Mouse (Mus musculus): ENCODE data around the gene Fyn.

The Fyn gene

GRCm38 (mm10) chr10:39441636-39442035, 73.0 kb downstream of the Fyn start:
- in situ Hi-C loops (cut with MboI, MseI): no loop called here

GRCm38 (mm10) chr10:39443122-39443521, 74.5 kb downstream of the Fyn start:
- in situ Hi-C loops (cut with MboI, MseI): no loop called here

DNA sequence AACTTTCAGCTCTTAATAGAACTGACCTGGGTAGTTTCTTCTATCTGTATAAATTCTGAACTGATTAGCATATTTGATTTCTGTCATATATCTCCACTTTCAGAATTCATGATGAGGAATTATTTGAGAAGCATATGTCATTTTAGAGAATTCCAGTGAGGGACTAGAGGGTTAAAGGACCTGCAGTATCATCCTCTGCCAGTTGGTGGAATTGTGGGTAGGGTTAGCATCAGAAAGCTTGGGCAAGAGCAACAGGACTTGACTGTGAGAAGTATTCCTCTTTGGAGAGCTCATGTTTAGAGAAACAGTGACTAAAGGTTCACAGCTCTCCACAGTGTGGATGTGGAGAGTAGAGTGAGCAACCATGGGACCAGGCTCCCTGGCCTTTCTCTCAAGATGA, 75.3 kb downstream of the Fyn start:
- in situ Hi-C loops (cut with MboI, MseI): no loop called here

DNA sequence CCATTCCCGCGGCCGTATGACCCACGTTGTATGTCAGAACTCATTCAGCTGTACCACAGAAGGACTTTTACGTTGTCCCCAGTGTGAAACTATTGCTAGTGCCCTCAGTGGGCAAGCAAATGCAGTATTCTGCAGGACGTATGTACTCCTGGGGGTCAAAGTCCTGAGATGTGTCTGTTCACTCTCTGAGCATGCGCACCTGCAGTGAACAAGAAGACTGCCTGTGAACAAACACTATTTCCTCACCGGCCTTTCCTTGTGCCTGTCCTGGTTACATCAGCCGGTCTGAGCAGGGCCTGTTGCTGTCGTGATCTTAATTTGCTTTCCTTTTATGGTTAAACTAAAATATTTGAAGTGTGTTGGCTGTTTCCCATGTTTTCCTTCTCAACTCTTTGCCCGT, 77.2 kb downstream of the Fyn start:
- in situ Hi-C loops (cut with MboI, MseI): no loop called here

DNA sequence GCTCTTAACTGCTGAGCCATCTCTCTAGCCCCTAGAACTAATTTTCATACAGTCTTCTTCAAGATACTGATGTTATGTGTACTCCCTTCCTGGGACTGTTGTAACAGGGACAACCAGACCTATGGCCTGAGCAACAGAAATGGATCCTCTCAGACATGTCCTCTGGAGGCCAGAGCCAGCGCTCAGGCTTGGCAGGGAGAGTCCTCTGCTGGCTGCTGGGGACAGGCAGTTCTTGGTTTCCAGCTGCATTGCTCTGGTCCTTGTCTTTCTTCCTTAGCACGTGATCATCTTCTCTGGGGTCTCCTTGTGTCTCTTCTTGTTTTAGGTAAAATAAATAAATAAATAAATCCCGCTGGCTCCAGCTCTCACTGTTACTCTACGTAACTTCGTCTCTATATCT, 78.1 kb downstream of the Fyn start:
- in situ Hi-C loops (cut with MboI, MseI): no loop called here

DNA sequence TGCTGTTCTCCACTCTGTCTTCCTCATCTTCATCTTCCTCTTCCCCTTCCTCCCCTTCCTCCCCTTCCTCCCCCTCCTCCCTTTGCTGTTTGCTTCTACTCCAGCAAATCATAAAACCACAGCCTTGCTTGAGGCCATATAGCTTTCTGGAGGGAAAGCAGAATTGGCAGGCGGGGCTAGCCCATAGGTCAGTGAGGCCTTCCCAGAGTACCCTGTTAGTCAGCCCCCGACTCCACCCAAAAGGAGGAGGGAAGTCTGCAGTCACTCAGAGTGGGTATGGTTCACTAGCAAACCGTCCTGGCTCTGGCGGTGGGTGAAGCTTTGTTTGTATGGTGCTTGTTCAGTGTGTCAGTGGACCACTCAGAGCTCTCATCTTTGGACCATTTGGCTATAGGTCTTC, 80.5 kb downstream of the Fyn start:
- in situ Hi-C loops (cut with MboI, MseI): no loop called here

DNA sequence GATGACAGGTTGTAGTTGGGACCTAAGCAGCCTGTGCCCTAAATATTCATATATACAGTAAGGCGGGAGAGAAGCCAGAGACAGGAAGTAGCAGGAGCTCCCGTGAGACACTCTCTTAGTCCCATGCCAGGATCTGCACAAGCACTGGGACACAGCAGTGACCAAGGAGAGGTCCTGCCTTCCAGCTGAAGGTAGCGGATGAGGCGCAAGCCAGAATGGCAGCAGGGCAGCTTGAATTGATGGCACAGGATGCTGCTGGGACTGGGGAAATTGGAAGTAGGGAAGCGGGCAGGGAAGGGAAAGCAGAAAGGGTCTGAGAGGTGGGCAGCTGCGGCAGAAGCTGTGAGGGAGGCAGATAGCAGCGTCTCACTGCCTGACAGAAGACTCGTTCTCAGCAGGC, 81.7 kb downstream of the Fyn start:
- in situ Hi-C loops (cut with MboI, MseI): no loop called here

- in situ Hi-C loops (cut with MboI, MseI): no loop called here
Measured at GRCm38 (mm10) chr10:39451065-39451464, 82.4 kb downstream of the Fyn start.

DNA sequence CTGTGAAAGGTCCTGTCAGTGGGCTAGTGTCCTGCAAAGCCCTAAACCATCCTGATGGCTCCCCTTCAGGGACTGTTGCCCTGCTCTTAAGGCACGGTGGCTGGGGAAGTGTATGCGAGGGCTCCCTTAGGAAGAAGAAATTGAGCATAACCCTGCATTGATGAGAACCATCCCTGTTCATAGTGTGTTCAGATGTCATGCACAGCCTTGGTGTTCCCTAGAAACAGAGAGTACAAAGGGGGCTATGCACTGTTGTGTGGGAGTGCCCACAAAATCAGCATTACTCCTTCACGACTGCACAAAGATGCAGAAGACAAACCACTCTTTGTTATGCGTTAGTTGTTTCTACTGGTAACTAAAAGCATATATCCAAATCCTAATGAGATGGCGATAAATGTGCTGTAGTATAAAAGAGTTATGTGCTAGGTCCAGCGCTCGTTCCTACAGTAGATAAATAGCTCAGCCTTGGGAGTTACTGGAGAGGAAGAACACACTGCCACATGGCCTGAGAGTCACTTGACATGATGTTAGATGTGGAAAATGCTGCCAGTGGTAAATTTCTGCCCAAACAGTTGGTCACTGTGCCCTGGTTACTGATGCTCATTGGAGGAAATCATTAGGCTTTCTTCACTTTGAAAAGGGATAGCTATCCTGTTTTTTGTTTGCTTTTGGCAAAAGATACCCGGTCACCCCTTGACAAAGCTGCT, 83.4 kb downstream of the Fyn start:
- in situ Hi-C loops (cut with MboI, MseI): no loop called here

GRCm38 (mm10) chr10:39455344-39455743, 86.7 kb downstream of the Fyn start:
- in situ Hi-C loops (cut with MboI, MseI): no loop called here

- in situ Hi-C loops (cut with MboI, MseI): no loop called here
Measured at GRCm38 (mm10) chr10:39455857-39456620, 87.4 kb downstream of the Fyn start.

DNA sequence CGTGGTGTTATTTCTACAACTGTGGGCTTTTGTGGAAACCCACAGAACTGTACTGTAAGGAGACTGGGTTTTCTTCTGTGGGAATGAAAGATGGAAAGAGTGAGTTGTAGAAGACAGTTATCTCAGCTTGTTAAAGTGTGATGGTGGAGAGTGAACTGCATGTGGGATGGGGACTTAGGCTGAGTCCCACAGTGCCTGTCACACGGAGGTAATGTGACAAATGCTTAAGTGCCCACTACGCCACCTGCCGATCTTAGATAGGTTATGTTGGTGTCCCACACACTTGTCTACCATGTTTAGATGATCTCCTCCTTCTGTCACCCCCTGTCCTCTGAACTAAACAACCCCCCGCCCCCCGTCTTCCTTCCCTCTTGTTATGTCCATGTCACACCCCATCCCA, 88.1 kb downstream of the Fyn start:
- in situ Hi-C loops (cut with MboI, MseI): no loop called here

DNA sequence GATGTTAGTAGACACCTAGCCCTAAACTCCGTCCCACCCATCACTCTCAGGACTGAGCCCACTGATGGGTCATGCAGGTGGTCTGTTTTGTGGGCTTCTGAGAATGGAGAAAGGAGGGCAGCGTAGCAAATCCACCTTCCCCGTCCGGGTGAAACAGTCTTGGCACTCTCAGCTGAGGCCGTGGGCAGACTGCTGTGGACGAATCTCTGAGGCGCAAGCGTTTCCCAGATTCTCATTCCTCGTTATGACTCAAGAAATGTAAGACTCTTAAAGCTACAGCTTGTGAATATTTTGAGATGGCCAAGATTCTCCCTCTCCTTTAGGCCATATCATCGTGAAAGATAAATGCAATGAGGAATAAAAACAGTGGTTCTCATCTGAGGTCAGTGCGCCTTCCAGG, 88.6 kb downstream of the Fyn start:
- in situ Hi-C loops (cut with MboI, MseI): no loop called here

GRCm38 (mm10) chr10:39458766-39459699, 90.4 kb downstream of the Fyn start:
- in situ Hi-C loops (cut with MboI, MseI): no loop called here

DNA sequence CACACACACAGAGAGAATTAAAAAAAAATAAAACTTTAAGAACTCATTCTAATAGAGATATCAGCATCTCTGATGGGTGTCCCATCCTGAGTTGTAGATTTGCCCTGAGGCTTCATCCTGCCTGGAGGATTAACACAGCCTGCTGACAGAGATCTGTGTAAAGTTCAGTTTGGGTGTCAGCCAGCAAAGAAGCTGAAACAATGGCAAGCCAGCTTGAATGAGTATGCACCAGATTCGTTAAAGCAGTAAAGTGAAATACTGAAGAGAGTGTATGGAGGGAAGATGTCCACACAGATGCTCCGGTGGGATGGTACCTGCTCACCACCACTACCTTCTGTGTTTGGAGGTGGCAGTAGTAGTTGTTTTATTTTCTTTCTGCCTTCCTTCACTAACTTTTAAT, 92.0 kb downstream of the Fyn start:
- in situ Hi-C loops (cut with MboI, MseI): no loop called here

GRCm38 (mm10) chr10:39461909-39462308, 93.3 kb downstream of the Fyn start:
- in situ Hi-C loops (cut with MboI, MseI): no loop called here

- in situ Hi-C loops (cut with MboI, MseI): no loop called here
Measured at GRCm38 (mm10) chr10:39462711-39463110, 94.1 kb downstream of the Fyn start.

GRCm38 (mm10) chr10:39464383-39464782, 95.7 kb downstream of the Fyn start:
- in situ Hi-C loops (cut with MboI, MseI): no loop called here

DNA sequence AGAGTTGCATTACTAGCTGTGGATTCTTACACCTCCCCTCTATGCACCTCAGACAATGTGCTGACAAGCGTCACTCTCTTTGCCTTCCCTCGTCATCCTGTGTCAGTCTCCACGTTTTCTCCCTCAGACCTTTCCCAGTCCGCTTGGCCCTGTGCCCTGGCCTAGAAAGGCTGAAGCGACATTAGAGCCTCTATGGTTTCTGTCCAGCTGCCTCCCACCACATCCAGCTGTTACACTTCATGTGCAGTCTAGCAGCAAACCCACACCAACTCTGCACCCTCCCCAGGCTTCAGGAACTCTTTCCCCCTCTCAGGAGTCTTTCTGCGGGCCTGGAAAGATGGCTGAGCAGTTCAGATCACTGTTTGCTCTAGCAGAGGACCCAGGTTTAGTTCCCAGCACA, 98.7 kb downstream of the Fyn start:
- in situ Hi-C loops (cut with MboI, MseI): no loop called here

- in situ Hi-C loops (cut with MboI, MseI): no loop called here
Measured at GRCm38 (mm10) chr10:39467821-39468220, 99.2 kb downstream of the Fyn start.

DNA sequence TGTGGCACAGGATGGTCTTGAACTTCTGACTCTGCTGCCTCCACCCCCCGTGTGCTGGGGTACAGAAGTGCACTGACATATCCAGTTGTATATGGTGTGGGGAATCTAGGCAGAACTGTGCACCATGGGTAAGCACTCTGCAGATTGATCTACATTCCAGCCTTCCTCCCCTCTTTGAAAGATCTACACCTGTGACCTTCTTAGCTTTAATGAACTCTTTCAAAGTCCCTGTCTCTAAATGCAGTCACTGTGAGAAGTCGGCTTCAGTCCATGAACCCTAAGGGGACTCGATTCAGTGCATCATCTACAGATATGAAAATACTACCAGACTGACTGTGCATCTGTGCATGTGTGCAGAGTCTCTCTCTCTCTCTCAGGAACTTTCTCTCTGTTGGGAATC, 99.9 kb downstream of the Fyn start:
- in situ Hi-C loops (cut with MboI, MseI): no loop called here

- in situ Hi-C loops (cut with MboI, MseI): no loop called here
Measured at GRCm38 (mm10) chr10:39469341-39469740, 100.7 kb downstream of the Fyn start.

Data from T-helper 2 cell (primary cell).